Mouse (Mus musculus) hindbrain, embryonic 11.5 days (tissue): ENCODE results near the gene Tspan14. TPM values are rescaled to one million over a fixed set of nuclear protein-coding genes. Genes with fewer than 3 reads are reported as not detected.

Experiments used
- ATAC-seq: fragments of 200-750 bp; cut with Nextera tagmentation; 2 replicates; pipeline ENCODE4 v1.8.0; 2017; ENCODE audit warnings: mild to moderate bottlenecking, moderate TSS enrichment, moderate library complexity; ENCODE audit not compliant: low FRiP score
- DNase-seq: peaks from one replicate; pipeline ENCODE4 v3.0.0-alpha.2; 2015; ENCODE audit warnings: low spot score
- H3K27ac ChIP-seq: fragments of 300-500 bp; sonication (generic); 2 replicates; pipeline ENCODE4 v1.5.1; 2014; ENCODE audit warnings: mild to moderate bottlenecking, low read depth, low read length
- H3K27me3 ChIP-seq: fragments of 300-500 bp; sonication (generic); 2 replicates; pipeline ENCODE4 v1.6.1; 2014; ENCODE audit warnings: mild to moderate bottlenecking, low read length, moderate library complexity, mixed read lengths; ENCODE audit not compliant: control insufficient read depth, insufficient read depth
- H3K36me3 ChIP-seq: fragments of 300-500 bp; sonication (generic); 2 replicates; pipeline ENCODE4 v1.6.1; 2014; ENCODE audit warnings: mild to moderate bottlenecking, low read length, moderate library complexity, mixed read lengths; ENCODE audit not compliant: control insufficient read depth, insufficient read depth
- H3K4me1 ChIP-seq: fragments of 300-500 bp; sonication (generic); replicated peaks from 2 replicates; pipeline ENCODE4 v1.6.1; 2014; ENCODE audit warnings: low read length, mixed read lengths; ENCODE audit not compliant: control insufficient read depth, insufficient read depth
- H3K4me2 ChIP-seq: fragments of 300-500 bp; sonication (generic); replicated peaks from 2 replicates; pipeline ENCODE4 v1.6.1; 2014; ENCODE audit warnings: mild to moderate bottlenecking, low read depth, low read length
- H3K4me3 ChIP-seq: fragments of 300-500 bp; sonication (generic); 2 replicates; pipeline ENCODE4 v1.5.1; 2014; ENCODE audit warnings: low read depth, low read length
- H3K9ac ChIP-seq: fragments of 300-500 bp; sonication (generic); 2 replicates; pipeline ENCODE4 v1.6.1; 2014; ENCODE audit warnings: low read depth, low read length
- H3K9me3 ChIP-seq: fragments of 300-500 bp; sonication (generic); 2 replicates; pipeline ENCODE4 v1.6.1; 2016; ENCODE audit warnings: low read length; ENCODE audit not compliant: control insufficient read depth
- WGBS: fragments of 180-500 bp; shearing (Covaris S2); extraction: QIAGEN DNeasy Blood & Tissue Kit; methylation state at CpG from one replicate; pipeline ENCODE4 v1.1.7; 2014; 5-methylcytosine and 5-hydroxymethylcytosine counted together
- polyA plus RNA-seq: library from polyadenylated mRNA; unstranded; fragments of >200 nt; fragmentation: Nextera tagmentation; extraction: Ambion mirVana; gene quantifications from 2 replicates; pipeline ENCODE4 v1.2.1, GENCODE M21; 2014

Tspan14 gene
- polyA plus RNA-seq, 1 experiment from 2014 or later = 96.5 TPM

- ATAC-seq = no peak
- H3K36me3 ChIP-seq = no peaks in the 10 kb centered on the region
- peaks cover 44% of the 10 kb centered on the region for H3K4me1 ChIP-seq
- 0 out of 2 replicates have a peak overlapping the region, but pooled peaks have one; percentile 19 for H3K9ac ChIP-seq
- H3K4me2 ChIP-seq = no peak overlapping the region
- H3K9me3 ChIP-seq = no peaks in the 10 kb centered on the region
- 17% methylated on average over 4 of the region's 4 CpGs for WGBS
- no peak for DNase-seq
- no peaks in the 10 kb centered on the region for H3K27me3 ChIP-seq
- H3K27ac ChIP-seq = peak overlapping the region; percentile 99
- H3K4me3 ChIP-seq = no peak overlapping the region
These were observed 8.3 kb downstream of the Tspan14 start for GRCm38 (mm10) chr14:40958083-40958985.

- H3K4me2 ChIP-seq = no peak overlapping the region
- no peaks in the 10 kb centered on the region for H3K9me3 ChIP-seq
- no peak overlapping the region for H3K9ac ChIP-seq
- ATAC-seq = no peak
- peaks cover 42% of the 10 kb centered on the region for H3K4me1 ChIP-seq
- H3K27ac ChIP-seq = peak overlapping the region; percentile 99
- no peaks in the 10 kb centered on the region for H3K27me3 ChIP-seq
- H3K4me3 ChIP-seq = no peak overlapping the region
- H3K36me3 ChIP-seq = no peaks in the 10 kb centered on the region
- 39% methylated on average over 3 of the region's 3 CpGs for WGBS
- DNase-seq = peak; percentile 67
These were observed 9.0 kb downstream of the Tspan14 start for GRCm38 (mm10) chr14:40957607-40958006.

- H3K9ac ChIP-seq = peak overlapping the region; percentile 69
- H3K4me2 ChIP-seq = peak overlapping the region; percentile 31
- 21% methylated on average over 13 of the region's 13 CpGs for WGBS
- no peaks in the 10 kb centered on the region for H3K27me3 ChIP-seq
- peak overlapping the region; percentile 99 for H3K27ac ChIP-seq
- 0 out of 2 replicates have a peak overlapping the region, but pooled peaks have one; percentile 8 for H3K4me3 ChIP-seq
- DNase-seq (peak; percentile 90), ATAC-seq (peak; percentile 93)
- no peaks in the 10 kb centered on the region for H3K36me3 ChIP-seq
- H3K9me3 ChIP-seq = no peaks in the 10 kb centered on the region
- H3K4me1 ChIP-seq = peaks cover 42% of the 10 kb centered on the region
These were observed 10.1 kb downstream of the Tspan14 start for GRCm38 (mm10) chr14:40956252-40957146.

GRCm38 (mm10) chr14:40955596-40956251 is 10.9 kb downstream of the Tspan14 start:
- Histone ChIP-seq H3K4me3 (0 out of 2 replicates have a peak overlapping the region, but pooled peaks have one; percentile 8), H3K9me3 (no peaks in the 10 kb centered on the region), H3K36me3 (no peaks in the 10 kb centered on the region), H3K4me1 (peaks cover 42% of the 10 kb centered on the region), H3K4me2 (peak overlapping the region; percentile 31), H3K27ac (peak overlapping the region; percentile 99), H3K9ac (peak overlapping the region; percentile 69), H3K27me3 (no peaks in the 10 kb centered on the region)
- 7% methylated on average over 10 of the region's 10 CpGs for WGBS
- ATAC-seq (peak; percentile 23), DNase-seq (peak; percentile 72)

- no peaks in the 10 kb centered on the region for H3K9me3 ChIP-seq
- WGBS = 68% methylated on average over 1 of the region's 1 CpGs
- DNase-seq = no peak
- H3K4me1 ChIP-seq = peaks cover 42% of the 10 kb centered on the region
- no peak overlapping the region for H3K4me3 ChIP-seq
- H3K27ac ChIP-seq = peak overlapping the region; percentile 99
- no peaks in the 10 kb centered on the region for H3K36me3 ChIP-seq
- H3K4me2 ChIP-seq = no peak overlapping the region
- H3K27me3 ChIP-seq = no peaks in the 10 kb centered on the region
- no peak for ATAC-seq
- peak overlapping the region; percentile 23 for H3K9ac ChIP-seq
These were observed 11.5 kb downstream of the Tspan14 start for GRCm38 (mm10) chr14:40955146-40955545.

- Histone ChIP-seq H3K9me3 (no peaks in the 10 kb centered on the region), H3K4me2 (no peak overlapping the region), H3K4me1 (peaks cover 30% of the 10 kb centered on the region), H3K27me3 (no peaks in the 10 kb centered on the region), H3K9ac (no peak overlapping the region), H3K36me3 (no peaks in the 10 kb centered on the region), H3K4me3 (no peak overlapping the region), H3K27ac (no peak overlapping the region)
- 72% methylated on average over 5 of the region's 5 CpGs for WGBS
- ATAC-seq (no peak), DNase-seq (no peak)
These were observed 13.2 kb downstream of the Tspan14 start for GRCm38 (mm10) chr14:40953381-40953780.

- H3K4me2 ChIP-seq = no peak overlapping the region
- no peaks in the 10 kb centered on the region for H3K27me3 ChIP-seq
- ATAC-seq (no peak), DNase-seq (peak; percentile 62)
- H3K9ac ChIP-seq = no peak overlapping the region
- H3K27ac ChIP-seq = no peak overlapping the region
- WGBS = 44% methylated on average over 2 of the region's 2 CpGs
- H3K9me3 ChIP-seq = no peaks in the 10 kb centered on the region
- peaks cover 24% of the 10 kb centered on the region for H3K4me1 ChIP-seq
- no peak overlapping the region for H3K4me3 ChIP-seq
- no peaks in the 10 kb centered on the region for H3K36me3 ChIP-seq
These were observed 13.9 kb downstream of the Tspan14 start for GRCm38 (mm10) chr14:40952715-40953114.

- no peak for DNase-seq
- Histone ChIP-seq H3K4me1 (peaks cover 24% of the 10 kb centered on the region), H3K9me3 (no peaks in the 10 kb centered on the region), H3K4me2 (no peak overlapping the region), H3K27ac (no peak overlapping the region), H3K27me3 (no peaks in the 10 kb centered on the region), H3K9ac (no peak overlapping the region), H3K36me3 (no peaks in the 10 kb centered on the region), H3K4me3 (no peak overlapping the region)
- WGBS = 71% methylated on average over 3 of the region's 3 CpGs
- no peak for ATAC-seq
These were observed 14.3 kb downstream of the Tspan14 start for GRCm38 (mm10) chr14:40952301-40952700.
